Mouse (Mus musculus) lung, embryonic 16.5 days (tissue): ENCODE results near the gene Lefty2. TPM values are rescaled to one million over a fixed set of nuclear protein-coding genes. Genes with fewer than 3 reads are reported as not detected.
"Not testable (repeated sequence)": the region's sequence is repeated elsewhere in the genome, so short reads cannot be mapped to it uniquely, and the experiment has no call there.

Experiments used
- ATAC-seq: fragments of 200-750 bp; cut with Nextera tagmentation; 2 replicates; pipeline ENCODE4 v1.8.0; 2017; ENCODE audit warnings: low read depth, mild to moderate bottlenecking, moderate library complexity
- H3K27ac ChIP-seq: fragments of 300-500 bp; sonication (generic); 2 replicates; pipeline ENCODE4 v1.5.1; 2014; ENCODE audit warnings: mild to moderate bottlenecking, control low read depth, low read length
- H3K27me3 ChIP-seq: fragments of 300-500 bp; sonication (generic); 2 replicates; pipeline ENCODE4 v1.6.1; 2014; ENCODE audit warnings: low read depth, low read length, mixed read lengths; ENCODE audit not compliant: control insufficient read depth, insufficient read depth
- H3K36me3 ChIP-seq: fragments of 300-500 bp; sonication (generic); 2 replicates; pipeline ENCODE4 v1.6.1; 2014; ENCODE audit warnings: low read length; ENCODE audit not compliant: control insufficient read depth, insufficient read depth
- H3K4me1 ChIP-seq: fragments of 300-500 bp; sonication (generic); replicated peaks from 2 replicates; pipeline ENCODE4 v1.6.1; 2014; ENCODE audit warnings: low read length, mixed read lengths; ENCODE audit not compliant: control insufficient read depth, insufficient read depth
- H3K4me2 ChIP-seq: fragments of 300-500 bp; sonication (generic); 2 replicates; pipeline ENCODE4 v1.6.1; 2014; ENCODE audit warnings: low read depth, low read length, control low read depth
- H3K4me3 ChIP-seq: fragments of 300-500 bp; sonication (generic); 2 replicates; pipeline ENCODE4 v1.5.1; 2014; ENCODE audit warnings: mild to moderate bottlenecking, low read length, control low read depth
- H3K9ac ChIP-seq: fragments of 300-500 bp; sonication (generic); 2 replicates; pipeline ENCODE4 v1.6.1; 2014; ENCODE audit warnings: low read length, control low read depth
- H3K9me3 ChIP-seq: fragments of 300-500 bp; sonication (generic); 2 replicates; pipeline ENCODE4 v1.6.1; 2016; ENCODE audit warnings: low read length; ENCODE audit not compliant: control insufficient read depth
- WGBS: fragments of 180-500 bp; shearing (Covaris S2); extraction: QIAGEN DNeasy Blood & Tissue Kit; methylation state at CpG from one replicate; pipeline ENCODE4 v1.1.7; 2014; 5-methylcytosine and 5-hydroxymethylcytosine counted together
- polyA plus RNA-seq: library from polyadenylated mRNA; unstranded; fragments of >200 nt; fragmentation: Nextera tagmentation; extraction: Ambion mirVana; gene quantifications from 2 replicates; pipeline ENCODE4 v1.2.1, GENCODE M21; 2015

Gene Lefty2
- polyA plus RNA-seq, 1 experiment from 2014 or later, result 0.20 TPM

GRCm38 (mm10) chr1:180888556-180889042, 4.3 kb upstream of the Lefty2 start:
- 2% methylated on average over 13 of the region's 13 CpGs for WGBS
- H3K36me3 ChIP-seq, result no peaks in the 10 kb centered on the region
- peak; percentile 92 for ATAC-seq
- peak overlapping the region; percentile 62 for H3K9ac ChIP-seq
- H3K9me3 ChIP-seq, result no peaks in the 10 kb centered on the region
- H3K4me2 ChIP-seq, result peak overlapping the region; percentile 56
- peak overlapping the region; percentile 33 for H3K4me3 ChIP-seq
- peaks cover 7% of the 10 kb centered on the region; the same call in 1 of the 2 replicates for H3K27me3 ChIP-seq
- peak overlapping the region; percentile 75 for H3K27ac ChIP-seq
- peaks cover 14% of the 10 kb centered on the region for H3K4me1 ChIP-seq

- no peak; the same call in 1 of the 2 replicates for ATAC-seq
- Histone ChIP-seq H3K36me3 (no peaks in the 10 kb centered on the region), H3K9ac (peak overlapping the region; percentile 62), H3K4me1 (peaks cover 14% of the 10 kb centered on the region), H3K4me3 (peak overlapping the region; percentile 33; the same call in 1 of the 2 replicates), H3K4me2 (peak overlapping the region; percentile 56), H3K27me3 (peaks cover 13% of the 10 kb centered on the region), H3K9me3 (no peaks in the 10 kb centered on the region), H3K27ac (peak overlapping the region; percentile 75)
- WGBS, result 39% methylated on average over 7 of the region's 7 CpGs
Observed at GRCm38 (mm10) chr1:180889172-180889571, 3.7 kb upstream of the Lefty2 start.

DNA sequence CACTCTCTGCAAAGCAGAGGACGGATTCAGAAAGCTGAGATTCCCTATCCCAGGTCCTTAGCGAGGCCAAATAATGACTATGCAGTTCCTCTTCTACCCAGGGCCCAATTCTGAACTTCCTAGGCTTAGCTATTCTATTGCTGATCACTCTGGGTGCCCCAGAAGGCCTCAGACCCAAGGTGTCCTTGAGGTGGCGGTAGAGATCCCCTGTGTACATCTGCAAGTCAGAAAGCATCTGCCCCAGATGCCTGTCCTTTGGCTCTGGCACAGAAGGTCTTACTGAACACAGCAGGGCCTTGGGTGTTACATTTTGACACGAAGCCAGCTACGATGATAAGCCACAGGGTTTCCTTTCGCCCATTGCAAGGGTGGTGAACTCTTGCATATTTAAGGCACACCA, 3.1 kb upstream of the Lefty2 start:
- ATAC-seq, result no peak
- 58% methylated on average over 6 of the region's 6 CpGs for WGBS
- Histone ChIP-seq H3K4me3 (no peak overlapping the region), H3K4me1 (peaks cover 16% of the 10 kb centered on the region), H3K27me3 (peaks cover 19% of the 10 kb centered on the region), H3K27ac (no peak overlapping the region), H3K9ac (no peak overlapping the region), H3K9me3 (no peaks in the 10 kb centered on the region), H3K36me3 (no peaks in the 10 kb centered on the region), H3K4me2 (no peak overlapping the region)

GRCm38 (mm10) chr1:180894088-180894987, 1.4 kb downstream of the Lefty2 start:
- Histone ChIP-seq H3K27me3 (peaks cover 26% of the 10 kb centered on the region), H3K4me3 (peak overlapping the region; percentile 13), H3K4me2 (peak overlapping the region; percentile 28; the same call in 1 of the 2 replicates)
- ATAC-seq, H3K36me3 ChIP-seq, H3K9me3 ChIP-seq, H3K9ac ChIP-seq, H3K27ac ChIP-seq, H3K4me1 ChIP-seq: not testable (repeated sequence)
- 4% methylated on average over 40 of the region's 51 CpGs for WGBS

DNA sequence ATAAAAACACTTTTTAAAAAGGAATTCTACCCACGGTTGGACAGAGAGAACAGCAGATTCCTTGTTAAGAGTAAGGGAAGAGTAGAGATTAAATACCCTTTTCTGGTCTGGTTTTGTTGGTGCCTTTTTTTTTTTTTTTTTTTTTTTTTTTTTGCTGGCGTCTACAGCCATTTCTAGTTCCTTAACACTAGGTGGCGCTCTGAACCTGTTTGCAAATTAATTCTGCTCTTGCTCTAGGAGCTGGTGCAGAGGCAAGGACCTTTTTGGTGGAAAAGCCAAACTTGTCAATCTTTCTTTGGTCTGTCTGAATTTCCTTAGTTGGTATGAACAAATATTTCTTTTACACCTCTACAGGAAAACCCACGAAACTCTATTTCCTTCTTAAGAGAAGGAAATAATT, 8.2 kb downstream of the Lefty2 start:
- no peak for ATAC-seq
- Histone ChIP-seq H3K4me2 (no peak overlapping the region), H3K9ac (no peak overlapping the region), H3K4me3 (no peak overlapping the region), H3K9me3 (no peaks in the 10 kb centered on the region), H3K4me1 (peaks cover 12% of the 10 kb centered on the region), H3K27me3 (no peaks in the 10 kb centered on the region), H3K27ac (no peak overlapping the region), H3K36me3 (no peaks in the 10 kb centered on the region)
- under 1% methylated on average over 4 of the region's 4 CpGs for WGBS

GRCm38 (mm10) chr1:180902915-180903314, 10.0 kb downstream of the Lefty2 start:
- H3K4me3 ChIP-seq, result no peak overlapping the region
- no peak; the same call in 1 of the 2 replicates for ATAC-seq
- no peaks in the 10 kb centered on the region for H3K27me3 ChIP-seq
- H3K9me3 ChIP-seq, result no peaks in the 10 kb centered on the region
- H3K9ac ChIP-seq, result no peak overlapping the region
- peaks cover 8% of the 10 kb centered on the region for H3K36me3 ChIP-seq
- H3K4me2 ChIP-seq, result no peak overlapping the region
- 29% methylated on average over 5 of the region's 5 CpGs for WGBS
- no peak overlapping the region for H3K27ac ChIP-seq
- peaks cover 12% of the 10 kb centered on the region for H3K4me1 ChIP-seq

GRCm38 (mm10) chr1:180903666-180904038, 10.7 kb downstream of the Lefty2 start:
- peak overlapping the region; percentile 70 for H3K4me2 ChIP-seq
- no peaks in the 10 kb centered on the region for H3K27me3 ChIP-seq
- ATAC-seq, result no peak
- peak overlapping the region; percentile 59 for H3K27ac ChIP-seq
- 24% methylated on average over 10 of the region's 10 CpGs for WGBS
- peaks cover 12% of the 10 kb centered on the region for H3K4me1 ChIP-seq
- peak overlapping the region; percentile 77 for H3K4me3 ChIP-seq
- H3K9ac ChIP-seq, result peak overlapping the region; percentile 86
- peaks cover 13% of the 10 kb centered on the region for H3K36me3 ChIP-seq
- no peaks in the 10 kb centered on the region for H3K9me3 ChIP-seq

DNA sequence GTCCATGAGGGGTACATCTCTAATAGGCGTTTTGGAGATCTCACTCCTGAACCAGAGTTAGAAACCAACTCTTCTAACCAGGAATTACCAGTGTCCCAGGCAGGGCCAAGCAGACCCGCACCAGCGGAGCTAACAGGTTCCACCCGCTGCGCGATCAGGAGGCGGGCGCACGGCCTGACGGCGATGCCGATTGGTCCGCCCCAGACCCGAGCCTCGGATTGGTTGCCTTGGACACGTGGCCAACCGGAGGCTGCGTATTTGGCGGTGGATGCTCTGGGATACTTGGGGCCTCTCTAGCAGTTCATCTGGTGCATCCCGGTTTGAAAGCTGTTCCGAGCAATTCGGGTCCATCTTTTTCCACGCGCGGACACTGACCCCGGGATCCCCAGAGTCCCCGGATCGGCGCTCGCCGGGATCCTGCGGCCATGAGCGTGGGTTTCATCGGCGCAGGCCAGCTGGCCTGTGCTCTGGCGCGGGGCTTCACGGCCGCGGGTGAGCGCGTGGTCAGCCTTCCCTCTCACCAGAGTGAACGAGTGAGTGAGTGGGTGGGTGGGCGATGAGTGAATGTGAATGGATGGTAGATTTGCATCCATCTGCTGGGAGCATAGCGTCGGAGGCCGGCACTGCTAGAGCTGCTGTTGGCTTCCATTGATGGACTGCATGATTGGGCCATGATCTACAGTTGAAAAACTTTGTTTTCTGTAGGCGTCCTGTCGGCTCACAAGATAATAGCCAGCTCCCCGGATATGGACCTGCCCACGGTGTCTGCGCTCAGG, 11.3 kb downstream of the Lefty2 start, which contains the start of gene Pycr2:
TSS of gene Pycr2 (plus strand) at position 255 of the 776 bp plus-strand sequence.
- no peaks in the 10 kb centered on the region for H3K9me3 ChIP-seq
- peak; percentile 99 for ATAC-seq
- no peaks in the 10 kb centered on the region for H3K27me3 ChIP-seq
- under 1% methylated on average over 49 of the region's 52 CpGs for WGBS
- peak within 1 kb of the TSS; percentile 77 for H3K4me3 ChIP-seq
- H3K9ac ChIP-seq, result peak within 1 kb of the TSS; percentile 86
- H3K4me1 ChIP-seq, result peaks cover 12% of the 10 kb centered on the region
- peak within 1 kb of the TSS; percentile 70 for H3K4me2 ChIP-seq
- H3K36me3 ChIP-seq, result peaks cover 13% of the 10 kb centered on the region
- H3K27ac ChIP-seq, result peak within 1 kb of the TSS; percentile 59

- no peaks in the 10 kb centered on the region for H3K9me3 ChIP-seq
- H3K4me2 ChIP-seq, result peak overlapping the region; percentile 70
- peak overlapping the region; percentile 86 for H3K9ac ChIP-seq
- ATAC-seq, result peak; percentile 16; the same call in 1 of the 2 replicates
- no peaks in the 10 kb centered on the region for H3K27me3 ChIP-seq
- WGBS, result 2% methylated on average over 5 of the region's 5 CpGs
- no peak overlapping the region; the same call in 1 of the 2 replicates for H3K27ac ChIP-seq
- peaks cover 13% of the 10 kb centered on the region for H3K36me3 ChIP-seq
- peak overlapping the region; percentile 77 for H3K4me3 ChIP-seq
- H3K4me1 ChIP-seq, result peaks cover 12% of the 10 kb centered on the region
Observed at GRCm38 (mm10) chr1:180904815-180905080, 11.8 kb downstream of the Lefty2 start.
